Mouse (Mus musculus) forebrain, embryonic 14.5 days (tissue): ENCODE data around the gene Ppp1r14a. TPM values are rescaled to one million over a fixed set of nuclear protein-coding genes. Genes with fewer than 3 reads are reported as not detected.

Experiments used
- ATAC-seq: fragments of 200-750 bp; cut with Nextera tagmentation; 2 replicates; pipeline ENCODE4 v1.8.0; 2017; ENCODE audit warnings: mild to moderate bottlenecking, moderate library complexity
- DNase-seq: peaks from one replicate; pipeline ENCODE4 v3.0.0-alpha.2; 2015; ENCODE audit warnings: low spot score
- H3K27ac ChIP-seq: fragments of 300-500 bp; sonication (generic); 2 replicates; pipeline ENCODE4 v1.5.1; 2014; ENCODE audit warnings: low read depth, mild to moderate bottlenecking, control low read depth, low read length, moderate library complexity
- H3K27me3 ChIP-seq: fragments of 300-500 bp; sonication (generic); replicated peaks from 2 replicates; pipeline ENCODE4 v1.6.1; 2014; ENCODE audit warnings: low read length, control low read depth, mixed read lengths; ENCODE audit not compliant: control insufficient read depth, insufficient read depth
- H3K36me3 ChIP-seq: fragments of 300-500 bp; sonication (generic); 2 replicates; pipeline ENCODE4 v1.6.1; 2014; ENCODE audit warnings: low read length, control low read depth; ENCODE audit not compliant: control insufficient read depth, insufficient read depth
- H3K4me1 ChIP-seq: fragments of 300-500 bp; sonication (generic); 2 replicates; pipeline ENCODE4 v1.6.1; 2014; ENCODE audit warnings: antibody characterized with exemption, low read length, control low read depth; ENCODE audit not compliant: control insufficient read depth, insufficient read depth
- H3K4me2 ChIP-seq: fragments of 300-500 bp; sonication (generic); 2 replicates; pipeline ENCODE4 v1.6.1; 2014; ENCODE audit warnings: mild to moderate bottlenecking, control low read depth, low read length
- H3K4me3 ChIP-seq: fragments of 300-500 bp; sonication (generic); 2 replicates; pipeline ENCODE4 v1.5.1; 2014; ENCODE audit warnings: low read depth, low read length, control low read depth
- H3K9ac ChIP-seq: fragments of 300-500 bp; sonication (generic); 2 replicates; pipeline ENCODE4 v1.6.1; 2014; ENCODE audit warnings: mild to moderate bottlenecking, low read length, control low read depth, moderate library complexity
- H3K9me3 ChIP-seq: fragments of 300-500 bp; sonication (generic); replicated peaks from 2 replicates; pipeline ENCODE4 v1.6.1; 2016; ENCODE audit warnings: low read length, control low read depth, mixed read lengths; ENCODE audit not compliant: control insufficient read depth
- WGBS: fragments of 180-500 bp; shearing (Covaris S2); extraction: QIAGEN DNeasy Blood & Tissue Kit; methylation state at CpG from one replicate; pipeline ENCODE4 v1.1.7; 2014; 5-methylcytosine and 5-hydroxymethylcytosine counted together
- polyA plus RNA-seq: library from polyadenylated mRNA; unstranded; fragments of >200 nt; fragmentation: Nextera tagmentation; extraction: Ambion mirVana; gene quantifications from 2 replicates; pipeline ENCODE4 v1.2.1, GENCODE M21; 2014

The Ppp1r14a gene
- polyA plus RNA-seq, 1 experiment from 2014 or later, result 9.8 TPM

DNA sequence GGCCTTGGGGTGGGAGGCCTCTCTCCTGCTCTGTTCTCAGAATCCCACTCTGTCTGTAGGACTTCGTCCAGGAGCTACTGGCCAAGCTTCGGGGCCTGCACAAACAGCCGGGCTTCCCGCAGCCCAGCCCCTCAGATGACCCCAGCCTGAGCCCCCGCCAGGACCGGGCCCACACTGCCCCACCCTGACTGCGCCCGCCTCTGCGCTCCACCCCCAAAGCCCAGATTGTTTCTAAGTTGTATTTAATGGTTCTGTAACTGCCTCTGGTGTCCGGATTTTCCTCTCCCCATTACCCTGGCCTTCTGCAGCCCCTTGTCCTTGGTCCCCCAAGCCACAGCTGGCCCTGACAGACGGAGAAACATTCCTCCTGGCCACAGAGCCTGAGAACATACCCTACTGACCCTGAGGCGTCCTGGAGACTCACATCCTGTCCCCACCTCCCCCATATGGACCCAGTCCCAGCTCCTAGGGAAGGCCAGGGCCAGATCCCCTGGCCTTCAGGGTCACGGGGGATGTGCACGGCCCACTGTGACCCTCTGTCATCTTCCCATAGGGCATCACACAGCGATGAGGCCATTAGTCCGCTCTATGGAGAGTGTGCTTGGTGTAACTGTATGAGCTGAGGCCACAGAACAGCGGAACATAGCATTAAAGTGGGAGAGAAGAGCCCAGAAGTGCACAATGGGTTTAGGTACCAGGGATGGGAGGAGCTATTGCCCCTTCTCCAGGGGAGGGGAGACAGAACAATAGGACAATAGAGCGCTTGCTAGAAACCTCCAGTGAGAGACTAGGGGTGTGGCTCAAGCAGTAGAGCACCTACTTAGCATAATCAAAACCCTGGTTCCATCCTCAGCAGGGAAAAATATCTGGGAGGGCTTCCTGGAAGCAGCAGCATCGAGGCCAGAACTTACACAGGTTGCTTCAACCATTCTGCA, 4.3 kb downstream of the Ppp1r14a start:
- Histone ChIP-seq H3K4me1 (peaks cover 28% of the 10 kb centered on the region; the same call in 1 of the 2 replicates), H3K4me3 (no peak overlapping the region), H3K27ac (peak overlapping the region; percentile 88; the same call in 1 of the 2 replicates), H3K36me3 (no peaks in the 10 kb centered on the region), H3K9me3 (no peaks in the 10 kb centered on the region), H3K9ac (no peak overlapping the region), H3K27me3 (no peaks in the 10 kb centered on the region), H3K4me2 (no peak overlapping the region)
- ATAC-seq, result no peak
- 34% methylated on average over 19 of the region's 19 CpGs for WGBS
- no peak for DNase-seq

DNA sequence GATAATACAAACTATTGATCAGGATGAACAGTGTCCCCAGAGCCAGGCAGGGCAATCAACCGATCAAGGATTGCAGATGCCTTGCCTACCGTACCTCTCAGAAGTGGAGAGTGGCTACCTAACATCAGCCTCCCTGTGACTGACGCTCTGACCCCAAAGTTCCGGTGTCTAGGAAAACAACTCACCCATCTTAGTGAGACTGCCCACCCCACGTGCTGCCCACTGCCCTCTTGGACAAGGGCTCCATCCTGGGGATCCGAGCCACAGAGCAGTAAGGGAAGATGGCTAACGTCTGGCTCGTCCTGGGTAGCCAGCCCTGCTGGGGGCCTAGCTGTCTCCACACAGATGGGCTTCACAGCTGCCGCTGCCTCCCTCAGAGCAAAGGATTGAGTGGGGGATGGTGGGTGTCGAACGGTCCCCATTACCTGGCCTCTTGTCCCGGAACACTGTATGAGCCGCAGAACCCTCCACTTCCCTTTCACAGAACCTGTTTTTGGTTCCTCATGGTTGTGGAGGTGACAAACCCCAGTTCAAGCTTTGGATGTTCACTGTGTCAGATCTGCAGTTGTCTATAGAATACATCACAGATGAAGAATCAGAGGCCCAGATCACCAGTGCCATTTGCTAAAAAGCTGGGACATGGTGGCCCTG, 5.1 kb downstream of the Ppp1r14a start:
- H3K9me3 ChIP-seq, result no peaks in the 10 kb centered on the region
- DNase-seq (no peak), ATAC-seq (no peak)
- H3K4me1 ChIP-seq, result peaks cover 27% of the 10 kb centered on the region; the same call in 1 of the 2 replicates
- H3K27me3 ChIP-seq, result no peaks in the 10 kb centered on the region
- H3K36me3 ChIP-seq, result no peaks in the 10 kb centered on the region
- H3K4me2 ChIP-seq, result no peak overlapping the region
- 69% methylated on average over 13 of the region's 13 CpGs for WGBS
- H3K4me3 ChIP-seq, result no peak overlapping the region
- 0 out of 2 replicates have a peak overlapping the region, but pooled peaks have one; percentile 30 for H3K9ac ChIP-seq
- H3K27ac ChIP-seq, result no peak overlapping the region

DNA sequence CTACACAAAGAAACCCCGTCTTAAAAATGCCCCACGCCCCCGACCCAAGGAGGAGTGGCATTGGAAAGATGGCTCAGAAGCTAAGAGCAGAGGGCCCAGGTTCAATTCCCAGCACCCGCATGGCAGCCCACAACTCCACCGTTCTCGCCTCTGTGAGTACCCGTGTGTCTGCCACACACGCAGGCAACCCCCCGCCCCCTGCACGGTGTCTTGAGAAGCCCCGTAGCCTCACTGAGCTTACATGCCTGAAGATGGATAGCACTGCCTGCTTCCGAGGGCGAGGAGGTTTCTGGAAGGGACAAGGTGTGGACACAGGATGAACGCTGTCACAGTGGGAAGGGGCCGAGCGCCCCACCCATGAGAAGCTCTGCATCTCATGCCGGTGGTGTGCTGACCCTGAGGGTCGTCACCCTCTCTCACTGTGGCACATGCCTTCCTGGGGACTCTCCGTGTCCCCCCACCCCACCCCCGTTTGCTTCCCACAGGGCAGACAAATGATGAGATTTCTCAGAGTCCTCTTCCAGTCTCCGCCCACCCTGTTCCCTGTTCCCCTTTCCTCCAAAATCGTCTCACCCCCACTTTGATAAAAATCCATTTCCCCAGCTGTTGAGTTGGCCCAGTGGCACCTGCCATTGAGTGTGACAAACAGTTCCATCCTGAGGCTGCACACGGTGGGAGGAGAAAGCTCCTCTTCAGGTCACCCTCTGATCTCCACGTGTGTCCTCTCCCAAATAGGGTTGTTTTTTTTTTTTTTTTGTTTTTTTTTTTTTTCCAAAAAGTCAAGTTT, 6.9 kb downstream of the Ppp1r14a start:
- H3K9ac ChIP-seq, result no peak overlapping the region
- peaks cover 23% of the 10 kb centered on the region; the same call in 1 of the 2 replicates for H3K4me1 ChIP-seq
- DNase-seq (no peak), ATAC-seq (no peak)
- H3K27me3 ChIP-seq, result no peaks in the 10 kb centered on the region
- WGBS, result 84% methylated on average over 24 of the region's 24 CpGs
- H3K9me3 ChIP-seq, result no peaks in the 10 kb centered on the region
- no peaks in the 10 kb centered on the region for H3K36me3 ChIP-seq
- no peak overlapping the region for H3K27ac ChIP-seq
- no peak overlapping the region for H3K4me3 ChIP-seq
- H3K4me2 ChIP-seq, result no peak overlapping the region

DNA sequence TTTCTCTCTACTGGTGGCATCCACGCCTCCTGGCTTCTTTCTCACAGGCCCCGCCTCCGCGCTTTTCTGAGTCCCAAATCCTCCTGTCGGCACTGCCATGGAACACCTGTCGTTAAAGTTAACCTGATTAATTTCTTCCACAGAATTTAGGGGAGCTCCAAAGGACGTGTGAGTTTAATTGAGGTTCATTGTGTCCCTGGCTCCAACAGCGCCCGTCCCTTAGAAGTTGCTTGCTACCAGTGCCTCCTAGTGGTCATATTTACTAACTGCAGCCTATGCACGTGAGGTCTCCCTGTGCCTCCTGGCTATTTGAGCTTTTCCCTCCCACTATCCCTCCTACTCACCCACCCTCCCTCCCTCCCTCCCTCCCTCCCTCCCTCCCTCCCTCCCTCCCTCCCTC, 7.9 kb downstream of the Ppp1r14a start:
- peaks cover 19% of the 10 kb centered on the region; the same call in 1 of the 2 replicates for H3K4me1 ChIP-seq
- H3K9ac ChIP-seq, result no peak overlapping the region
- no peak overlapping the region for H3K4me3 ChIP-seq
- WGBS, result 13% methylated on average over 10 of the region's 10 CpGs
- no peak overlapping the region for H3K4me2 ChIP-seq
- ATAC-seq (0 out of 2 replicates have a peak, but pooled peaks have one; percentile 10), DNase-seq (peak; percentile 90)
- H3K9me3 ChIP-seq, result no peaks in the 10 kb centered on the region
- H3K27me3 ChIP-seq, result no peaks in the 10 kb centered on the region
- no peak overlapping the region for H3K27ac ChIP-seq
- H3K36me3 ChIP-seq, result no peaks in the 10 kb centered on the region

DNA sequence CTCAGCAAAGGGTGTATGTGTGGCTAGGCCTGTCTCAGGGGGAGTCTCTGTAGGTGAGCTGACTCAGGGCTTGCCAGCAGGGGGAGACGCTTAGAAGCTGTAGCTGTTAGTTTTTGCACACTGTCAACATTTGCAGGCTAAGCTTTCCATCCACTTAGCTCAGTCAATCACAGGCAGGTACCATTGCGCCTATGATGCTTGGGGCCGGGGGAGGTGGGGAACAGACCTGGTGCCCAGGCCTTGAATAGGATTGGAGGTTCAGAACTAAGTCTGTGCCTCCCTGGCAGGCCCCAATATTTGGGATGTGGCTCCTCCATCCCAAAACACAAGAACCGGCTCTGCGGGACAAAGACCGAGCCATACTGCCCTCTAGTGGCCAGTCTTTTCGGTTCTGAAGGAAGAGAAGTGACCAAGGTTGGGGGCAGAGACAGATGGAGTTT, 12.0 kb downstream of the Ppp1r14a start:
- no peak overlapping the region for H3K4me3 ChIP-seq
- H3K9me3 ChIP-seq, result no peaks in the 10 kb centered on the region
- H3K27me3 ChIP-seq, result no peaks in the 10 kb centered on the region
- peak overlapping the region; percentile 30 for H3K4me2 ChIP-seq
- no peaks in the 10 kb centered on the region for H3K36me3 ChIP-seq
- H3K9ac ChIP-seq, result peak overlapping the region; percentile 46; the same call in 1 of the 2 replicates
- no peak overlapping the region for H3K27ac ChIP-seq
- WGBS, result 1% methylated on average over 7 of the region's 7 CpGs
- ATAC-seq, result no peak; the same call in 1 of the 2 replicates
- H3K4me1 ChIP-seq, result peaks cover 13% of the 10 kb centered on the region
- DNase-seq, result peak; percentile 89

DNA sequence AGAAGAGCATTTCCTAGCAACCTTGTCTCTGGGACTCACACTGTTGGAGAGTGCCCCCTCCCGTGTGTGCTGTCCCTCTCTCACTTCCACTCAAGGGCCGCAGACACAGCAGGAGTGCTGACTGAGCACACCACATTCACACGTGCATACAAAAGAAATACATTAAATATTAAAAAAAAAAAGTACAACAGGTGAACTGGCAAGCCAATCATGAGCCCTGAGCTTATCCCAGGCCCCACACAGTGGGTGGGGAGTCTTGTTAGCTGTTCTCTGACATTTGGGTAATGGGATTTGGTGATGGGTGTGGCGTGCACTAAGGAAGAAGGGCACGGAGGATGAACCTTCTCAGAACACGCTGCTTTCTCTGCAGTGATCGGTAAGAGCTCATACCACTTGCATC, 13.5 kb downstream of the Ppp1r14a start:
- H3K27me3 ChIP-seq, result no peaks in the 10 kb centered on the region
- no peaks in the 10 kb centered on the region for H3K9me3 ChIP-seq
- no peak overlapping the region for H3K4me3 ChIP-seq
- no peak for DNase-seq
- WGBS, result 67% methylated on average over 7 of the region's 7 CpGs
- H3K36me3 ChIP-seq, result no peaks in the 10 kb centered on the region
- no peak overlapping the region for H3K27ac ChIP-seq
- H3K4me1 ChIP-seq, result peaks cover 20% of the 10 kb centered on the region
- H3K9ac ChIP-seq, result no peak overlapping the region
- no peak overlapping the region for H3K4me2 ChIP-seq
- no peak for ATAC-seq

DNA sequence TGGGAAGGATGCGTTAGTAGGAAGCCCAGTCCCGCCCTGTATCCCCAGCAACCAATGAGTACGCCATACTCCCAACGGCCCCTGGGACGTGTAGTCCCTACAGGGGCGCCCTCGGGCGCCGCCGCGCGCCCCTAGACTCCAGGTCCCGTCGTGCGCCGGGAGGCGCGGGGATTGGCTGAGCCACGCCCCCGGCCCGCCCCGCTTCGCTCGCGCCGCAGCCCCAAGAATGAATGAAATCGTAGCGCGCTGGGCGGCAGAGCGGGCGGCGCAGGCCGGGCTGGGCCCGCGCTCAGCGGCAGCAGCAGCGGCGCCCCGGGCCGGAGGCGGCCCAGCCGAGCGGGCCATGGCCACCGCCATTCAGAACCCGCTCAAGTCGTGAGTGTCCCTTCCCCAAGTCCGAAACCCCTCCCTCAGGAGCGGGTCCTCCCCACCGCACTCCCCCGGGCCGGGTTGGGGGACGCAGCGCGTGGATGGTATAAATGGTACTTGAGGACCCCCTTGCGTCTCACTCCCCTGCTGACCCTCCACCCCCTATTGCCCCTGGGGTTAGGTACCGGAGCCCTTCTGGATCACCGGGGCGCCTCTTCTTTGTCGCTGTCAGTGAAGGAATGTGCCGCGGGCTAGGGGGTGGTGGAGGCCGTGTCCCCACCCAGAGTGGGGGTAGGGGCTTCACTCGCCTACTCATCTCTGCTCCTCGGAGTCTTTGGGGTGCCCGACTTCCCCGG, 14.8 kb downstream of the Ppp1r14a start, which contains the start of gene Dpf1:
Gene Dpf1 (plus strand): TSS at position 214 of the 725 bp plus-strand sequence.
- peak within 1 kb of the TSS; percentile 95 for H3K4me2 ChIP-seq
- peaks cover 20% of the 10 kb centered on the region for H3K4me1 ChIP-seq
- no peaks in the 10 kb centered on the region for H3K9me3 ChIP-seq
- H3K27ac ChIP-seq, result peak within 1 kb of the TSS; percentile 93
- H3K27me3 ChIP-seq, result no peaks in the 10 kb centered on the region
- H3K4me3 ChIP-seq, result peak within 1 kb of the TSS; percentile 74
- ATAC-seq (peak; percentile 92), DNase-seq (peak; percentile 98)
- H3K9ac ChIP-seq, result peak within 1 kb of the TSS; percentile 86
- H3K36me3 ChIP-seq, result no peaks in the 10 kb centered on the region
- under 1% methylated on average over 62 of the region's 67 CpGs for WGBS
